Mouse (Mus musculus): ENCODE results near the gene Eya4. TPM values are rescaled to one million over a fixed set of nuclear protein-coding genes. Genes with fewer than 3 reads are reported as not detected.

Gene Eya4
- polyA plus RNA-seq, 1 experiment, result 1.5 TPM

DNA sequence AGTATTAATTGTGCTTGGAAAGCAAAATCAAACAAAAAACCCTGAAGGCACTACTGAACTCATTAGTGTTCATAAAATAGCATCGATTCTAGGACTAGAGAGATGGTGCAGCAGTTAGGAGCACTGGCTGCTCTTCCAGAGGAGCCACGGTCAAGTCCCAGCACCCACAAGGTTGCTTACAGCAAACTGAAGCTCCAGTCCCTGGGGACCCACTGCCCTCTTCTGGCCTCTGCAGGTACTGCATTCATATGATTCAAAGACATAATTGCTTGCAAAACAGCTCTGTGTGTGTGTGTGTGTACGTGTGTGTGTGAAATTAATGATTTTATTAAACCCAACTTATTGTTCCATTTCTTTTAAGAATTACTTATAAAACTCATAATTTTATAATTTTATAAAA lies 200.2 kb downstream of the Eya4 start:
- no peak for TF ChIP-seq POLR2A (IDR thresholded peaks at IDR 0.05; ENCODE audit: borderline replicate concordance, extremely low read depth, insufficient read depth, insufficient read length, poor library complexity, severe bottlenecking)
- TF ChIP-seq CTCF (IDR thresholded peaks at IDR 0.05; ENCODE audit: borderline replicate concordance, extremely low read depth, insufficient read depth, insufficient read length), result peak; percentile 51; the same call in 1 of the 2 replicates

DNA sequence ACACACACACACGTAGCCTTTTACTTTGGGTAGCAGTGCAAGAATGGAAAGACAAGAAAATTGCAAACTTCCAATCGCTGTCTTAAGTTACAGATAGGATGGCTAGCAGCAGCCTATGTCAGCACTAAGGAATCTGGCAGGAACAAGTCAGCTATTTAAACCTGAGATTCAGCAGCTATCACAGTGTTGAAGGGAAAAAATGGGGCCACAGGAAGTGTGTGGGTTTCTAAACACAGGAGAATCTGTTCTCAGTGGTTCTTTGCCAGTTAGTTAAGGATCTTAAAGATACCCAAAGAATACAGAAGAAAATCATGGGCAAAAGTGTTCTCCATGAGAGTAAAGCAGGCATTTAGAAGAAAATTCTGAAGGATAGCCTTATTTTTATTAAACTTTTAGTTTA lies 206.0 kb downstream of the Eya4 start:
- DNase-seq (ENCODE audit: low read depth), result no peak
- TF ChIP-seq POLR2A (IDR thresholded peaks at IDR 0.05; ENCODE audit: borderline replicate concordance, extremely low read depth, insufficient read depth, insufficient read length, poor library complexity, severe bottlenecking), result no peak

More for the DNA sequence above, 200.2 kb downstream of the Eya4 start:
- peak; percentile 29 for DNase-seq (ENCODE audit: low read depth)

DNA sequence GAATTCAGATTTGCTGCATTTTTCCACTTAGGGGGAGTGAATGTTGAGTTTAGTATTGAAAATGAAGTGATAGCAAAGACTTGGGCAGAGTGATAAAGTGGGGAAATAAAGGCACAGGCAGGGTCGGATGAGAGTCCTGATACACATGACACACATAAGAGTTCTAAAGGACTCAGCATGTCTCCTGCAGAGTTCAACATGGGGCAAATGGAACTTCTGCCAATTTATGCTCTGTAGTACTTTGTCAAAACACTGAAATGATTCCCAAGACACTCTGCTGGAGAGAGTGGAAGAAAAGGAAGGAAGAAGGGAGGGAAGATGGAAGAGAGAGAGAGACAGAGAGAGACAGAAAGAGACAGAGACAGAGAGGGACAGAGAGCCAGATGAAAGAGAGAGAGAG lies 222.6 kb downstream of the Eya4 start:
- no peak for DNase-seq (ENCODE audit: low read depth)
- TF ChIP-seq POLR2A (IDR thresholded peaks at IDR 0.05; ENCODE audit: borderline replicate concordance, extremely low read depth, insufficient read depth, insufficient read length, poor library complexity, severe bottlenecking) (no peak), CTCF (IDR thresholded peaks at IDR 0.05; ENCODE audit: borderline replicate concordance, extremely low read depth, insufficient read depth, insufficient read length) (no peak)

DNA sequence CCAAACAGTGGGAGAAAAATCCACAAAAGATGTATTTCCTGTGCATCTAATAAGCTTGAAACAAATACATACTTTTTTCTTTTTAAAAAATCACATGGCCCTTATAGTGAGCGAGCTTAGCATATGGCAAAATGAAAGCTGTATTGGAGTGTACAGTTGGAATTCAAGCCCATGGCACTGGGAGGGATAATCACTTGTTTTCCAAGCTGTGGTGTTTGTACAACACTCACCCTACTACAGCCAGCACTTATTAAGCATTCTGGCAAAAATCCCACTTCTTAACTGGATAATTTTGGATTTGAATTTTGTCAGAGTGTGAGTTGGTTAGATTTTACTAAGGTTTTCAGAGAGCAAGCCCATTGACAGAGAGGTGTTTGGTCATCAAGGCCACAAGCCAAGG lies 223.4 kb downstream of the Eya4 start:
- peak; percentile 69 for DNase-seq (ENCODE audit: low read depth)
- TF ChIP-seq CTCF (IDR thresholded peaks at IDR 0.05; ENCODE audit: borderline replicate concordance, extremely low read depth, insufficient read depth, insufficient read length) (no peak), POLR2A (IDR thresholded peaks at IDR 0.05; ENCODE audit: borderline replicate concordance, extremely low read depth, insufficient read depth, insufficient read length, poor library complexity, severe bottlenecking) (no peak)

DNA sequence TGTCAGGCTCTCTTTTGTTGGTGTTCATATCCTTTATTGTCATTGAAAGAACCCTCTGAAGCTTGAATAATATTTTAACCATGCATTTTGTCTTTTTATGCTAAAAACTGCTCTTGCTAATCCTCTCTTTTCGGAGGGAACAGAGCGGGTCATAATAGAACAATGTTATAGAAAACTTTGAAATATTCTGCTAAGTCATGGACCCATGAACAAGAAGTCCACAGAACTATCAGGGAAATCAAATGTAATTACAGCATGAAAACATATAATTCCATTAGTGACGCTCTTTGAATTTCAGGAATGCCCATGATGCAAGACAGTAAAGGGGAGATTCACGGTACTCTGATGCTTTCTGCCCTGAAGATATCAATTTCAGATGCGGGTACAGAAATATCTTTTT lies 224.1 kb downstream of the Eya4 start:
- TF ChIP-seq CTCF (IDR thresholded peaks at IDR 0.05; ENCODE audit: borderline replicate concordance, extremely low read depth, insufficient read depth, insufficient read length) (no peak), POLR2A (IDR thresholded peaks at IDR 0.05; ENCODE audit: borderline replicate concordance, extremely low read depth, insufficient read depth, insufficient read length, poor library complexity, severe bottlenecking) (no peak)
- DNase-seq (ENCODE audit: low read depth), result no peak

DNA sequence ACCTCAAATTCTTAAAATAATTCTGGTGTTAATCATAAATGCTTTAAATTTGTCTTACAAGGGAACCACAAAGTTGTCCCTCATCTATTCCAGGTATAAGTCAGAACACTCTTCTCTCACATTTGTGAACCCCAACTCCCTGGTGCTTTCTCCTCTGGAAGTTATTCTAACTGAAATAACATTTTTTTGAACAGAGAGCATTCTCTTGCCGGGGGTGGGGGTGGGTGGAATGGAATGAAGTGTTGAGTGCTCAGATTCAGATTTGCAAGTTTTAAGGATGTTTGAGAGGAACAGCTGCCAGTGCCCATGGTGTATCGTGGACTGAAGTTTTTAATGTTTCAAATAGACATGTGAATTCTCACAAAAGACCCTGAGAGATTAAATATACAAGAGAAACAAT lies 230.1 kb downstream of the Eya4 start:
- TF ChIP-seq POLR2A (IDR thresholded peaks at IDR 0.05; ENCODE audit: borderline replicate concordance, extremely low read depth, insufficient read depth, insufficient read length, poor library complexity, severe bottlenecking) (no peak), CTCF (IDR thresholded peaks at IDR 0.05; ENCODE audit: borderline replicate concordance, extremely low read depth, insufficient read depth, insufficient read length) (no peak)
- DNase-seq (ENCODE audit: low read depth), result no peak

DNA sequence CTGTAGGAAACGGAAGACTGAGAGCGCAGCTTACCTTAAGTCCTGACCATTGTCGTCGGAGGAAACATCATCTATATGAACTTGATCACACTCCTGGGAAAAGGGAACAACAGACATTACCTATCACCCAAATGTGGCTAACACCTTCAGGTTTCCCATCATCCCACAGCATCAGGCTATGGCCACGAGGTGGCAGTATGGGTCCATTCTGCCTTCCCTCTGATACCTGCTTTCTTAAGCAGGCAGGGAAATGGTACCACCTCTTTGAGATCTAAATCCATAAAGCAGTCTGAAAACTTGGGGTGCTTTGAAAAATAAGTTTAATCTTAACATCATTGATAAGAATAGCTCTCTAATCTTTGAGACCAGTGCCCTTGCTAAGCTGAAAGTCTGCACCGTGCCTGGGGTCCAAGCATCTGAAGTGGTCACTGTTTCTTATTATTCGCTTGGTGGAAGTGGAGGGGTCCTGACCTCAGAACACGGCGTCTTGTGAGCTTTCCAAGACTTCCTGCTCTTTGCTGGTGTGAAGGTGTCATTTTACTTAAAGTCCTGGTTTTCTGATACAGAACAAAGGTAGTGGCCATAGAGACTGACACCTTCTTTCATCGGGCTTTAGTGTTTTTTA lies 233.7 kb downstream of the Eya4 start:
- TF ChIP-seq CTCF (IDR thresholded peaks at IDR 0.05; ENCODE audit: borderline replicate concordance, extremely low read depth, insufficient read depth, insufficient read length), result peak; percentile 92
- TF ChIP-seq POLR2A (IDR thresholded peaks at IDR 0.05; ENCODE audit: borderline replicate concordance, extremely low read depth, insufficient read depth, insufficient read length, poor library complexity, severe bottlenecking), result no peak
- DNase-seq (ENCODE audit: low read depth), result peak; percentile 89

DNA sequence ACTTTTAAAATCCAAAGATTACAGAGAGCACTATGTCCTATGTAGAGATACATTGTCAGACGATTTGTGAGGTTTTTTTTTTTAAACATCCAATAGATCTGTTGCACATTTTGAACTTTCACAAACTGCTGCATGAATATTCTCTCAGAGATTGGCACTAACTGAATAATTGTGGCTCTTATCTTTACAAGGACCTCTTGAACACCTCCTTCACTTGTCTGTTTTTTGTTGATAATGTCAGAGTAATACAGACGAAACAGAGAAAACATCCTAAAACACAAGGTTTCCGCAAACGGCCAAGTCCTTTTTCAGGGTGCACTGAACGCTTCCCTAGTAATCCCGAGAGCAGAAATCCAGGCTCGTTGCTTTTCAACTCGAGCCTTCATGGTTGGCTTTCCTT lies 234.5 kb downstream of the Eya4 start:
- TF ChIP-seq POLR2A (IDR thresholded peaks at IDR 0.05; ENCODE audit: borderline replicate concordance, extremely low read depth, insufficient read depth, insufficient read length, poor library complexity, severe bottlenecking), result no peak
- no peak for TF ChIP-seq CTCF (IDR thresholded peaks at IDR 0.05; ENCODE audit: borderline replicate concordance, extremely low read depth, insufficient read depth, insufficient read length)
- no peak for DNase-seq (ENCODE audit: low read depth)

DNA sequence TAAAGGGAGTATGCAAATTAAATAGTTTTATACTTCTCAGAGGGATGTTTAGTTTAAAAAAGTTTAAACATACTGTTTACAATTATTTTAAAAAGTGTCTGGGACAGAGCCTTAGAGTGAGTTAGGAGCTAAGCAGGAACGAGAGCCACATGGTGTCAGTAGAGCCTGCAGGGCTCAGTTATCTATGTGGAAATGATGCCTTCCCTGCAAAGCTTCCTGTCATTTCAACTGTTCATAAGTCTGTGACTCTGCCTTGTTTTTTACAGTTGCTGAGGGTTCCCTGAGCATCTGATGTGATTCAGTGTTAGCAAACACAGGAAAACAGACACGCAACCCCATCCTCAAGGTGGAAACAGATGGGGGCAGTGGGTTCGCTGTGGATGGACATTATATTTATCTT lies 235.3 kb downstream of the Eya4 start:
- no peak for DNase-seq (ENCODE audit: low read depth)

DNA sequence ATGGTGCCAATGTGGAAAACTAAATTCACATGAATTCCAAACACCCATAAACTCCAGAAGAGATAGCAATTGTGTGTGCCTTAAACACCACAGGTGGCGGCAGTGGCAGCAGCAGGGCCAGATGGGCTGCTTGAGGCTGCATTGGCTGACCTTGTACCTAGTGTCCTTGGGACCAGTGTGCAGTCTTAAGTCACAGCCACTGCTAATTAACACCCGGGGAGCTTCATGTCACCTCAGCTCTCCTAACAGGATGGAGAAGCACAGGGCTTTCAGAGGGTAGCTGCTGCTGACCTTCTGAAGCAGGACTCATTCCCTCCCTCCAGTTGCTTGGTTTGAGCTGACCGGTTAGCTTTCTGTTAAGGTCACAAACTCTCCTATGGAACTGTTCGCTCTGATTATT lies 242.5 kb downstream of the Eya4 start:
- no peak for TF ChIP-seq POLR2A (IDR thresholded peaks at IDR 0.05; ENCODE audit: borderline replicate concordance, extremely low read depth, insufficient read depth, insufficient read length, poor library complexity, severe bottlenecking)
- TF ChIP-seq CTCF (IDR thresholded peaks at IDR 0.05; ENCODE audit: borderline replicate concordance, extremely low read depth, insufficient read depth, insufficient read length), result no peak
- no peak for DNase-seq (ENCODE audit: low read depth)

More for the DNA sequence above, 235.3 kb downstream of the Eya4 start:
- no peak for TF ChIP-seq POLR2A (IDR thresholded peaks at IDR 0.05; ENCODE audit: borderline replicate concordance, extremely low read depth, insufficient read depth, insufficient read length, poor library complexity, severe bottlenecking)
- TF ChIP-seq CTCF (IDR thresholded peaks at IDR 0.05; ENCODE audit: borderline replicate concordance, extremely low read depth, insufficient read depth, insufficient read length), result no peak

DNA sequence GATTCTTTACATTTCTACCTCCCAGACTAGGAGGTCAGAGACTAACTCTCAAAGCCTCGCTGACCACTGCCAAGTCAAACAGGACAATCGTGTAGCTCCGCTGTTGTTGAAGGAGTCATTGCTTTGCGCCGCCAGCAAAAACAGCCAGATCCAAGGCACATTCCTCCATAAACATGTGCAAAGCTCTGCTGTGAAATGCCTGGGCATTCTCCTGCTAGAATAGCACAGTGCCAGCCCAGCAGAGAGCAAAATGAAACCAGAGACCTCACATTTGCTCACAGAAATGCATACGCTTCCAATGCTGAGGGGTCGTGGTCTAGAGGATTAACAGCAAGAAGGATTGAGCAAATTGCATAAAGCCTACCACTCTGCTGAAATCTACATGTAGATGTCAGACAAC lies 258.1 kb downstream of the Eya4 start:
- TF ChIP-seq POLR2A (IDR thresholded peaks at IDR 0.05; ENCODE audit: borderline replicate concordance, extremely low read depth, insufficient read depth, insufficient read length, poor library complexity, severe bottlenecking), result no peak
- no peak for TF ChIP-seq CTCF (IDR thresholded peaks at IDR 0.05; ENCODE audit: borderline replicate concordance, extremely low read depth, insufficient read depth, insufficient read length)
- DNase-seq (ENCODE audit: low read depth), result no peak

DNA sequence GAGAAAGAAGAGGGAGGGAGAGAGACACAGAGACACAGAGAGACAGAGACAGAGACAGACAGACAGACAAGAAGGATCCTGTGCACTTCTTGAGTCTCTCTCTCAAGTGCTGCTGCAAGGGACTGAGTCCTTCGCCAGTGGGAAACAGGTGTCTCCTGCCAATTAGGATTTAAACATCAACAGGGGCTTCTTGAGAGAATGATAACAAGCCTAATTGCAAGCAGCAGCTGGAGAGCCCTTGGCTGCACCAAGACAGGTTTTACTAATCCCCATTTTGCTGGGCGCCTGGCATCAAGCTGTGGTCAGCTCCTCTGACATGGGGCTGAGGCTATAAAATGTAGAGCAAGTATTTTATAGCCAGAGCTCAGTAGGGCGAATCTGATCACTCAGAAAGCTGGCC lies 259.0 kb downstream of the Eya4 start:
- TF ChIP-seq POLR2A (IDR thresholded peaks at IDR 0.05; ENCODE audit: borderline replicate concordance, extremely low read depth, insufficient read depth, insufficient read length, poor library complexity, severe bottlenecking), result no peak
- no peak for TF ChIP-seq CTCF (IDR thresholded peaks at IDR 0.05; ENCODE audit: borderline replicate concordance, extremely low read depth, insufficient read depth, insufficient read length)
- DNase-seq (ENCODE audit: low read depth), result no peak

Data from brain, embryonic 14.5 days (tissue).